Mouse (Mus musculus): ENCODE measurements around the gene Pdzrn4.

The Pdzrn4 gene

DNA sequence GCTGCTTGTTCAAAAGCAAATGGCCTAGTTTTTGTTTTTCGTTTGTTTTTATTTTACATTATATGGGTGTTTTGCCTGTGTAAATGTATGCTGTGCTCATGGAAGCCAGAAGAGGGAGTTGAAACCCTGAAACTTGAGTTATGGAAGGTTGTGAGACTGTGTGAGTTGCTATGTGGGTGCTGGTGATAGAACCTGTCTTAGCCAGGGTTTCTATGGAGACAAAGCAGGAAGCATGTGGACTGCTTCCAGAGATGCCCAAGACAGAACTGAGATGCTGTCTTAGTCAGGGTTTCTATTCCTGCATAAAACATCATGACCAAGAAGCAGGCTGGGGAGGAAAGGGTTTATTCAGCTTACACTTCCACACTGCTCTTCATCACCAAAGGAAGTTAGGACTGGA lies 190.8 kb downstream of the Pdzrn4 start:
- no peak for DNase-seq (ENCODE audit: low read depth)

DNA sequence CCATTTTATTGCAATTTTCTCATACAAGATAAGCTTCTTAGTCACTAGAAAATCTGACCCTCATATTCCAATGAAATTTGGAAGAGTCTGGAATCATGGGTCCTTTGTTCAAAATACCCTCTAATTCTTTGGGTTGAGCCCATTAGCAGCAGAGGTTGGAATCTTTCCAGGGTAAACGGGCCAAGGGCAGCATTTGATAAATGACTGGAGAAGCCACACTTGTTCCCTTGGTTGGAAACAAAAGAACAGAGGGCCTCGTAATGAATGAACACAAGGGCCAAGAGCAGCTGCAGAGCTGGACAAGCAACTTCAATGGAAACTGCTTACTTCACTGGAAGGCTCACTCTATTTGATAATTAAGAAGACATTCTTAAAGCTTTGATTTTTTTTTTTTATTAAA lies 198.0 kb downstream of the Pdzrn4 start:
- no peak for DNase-seq (ENCODE audit: low read depth)

DNA sequence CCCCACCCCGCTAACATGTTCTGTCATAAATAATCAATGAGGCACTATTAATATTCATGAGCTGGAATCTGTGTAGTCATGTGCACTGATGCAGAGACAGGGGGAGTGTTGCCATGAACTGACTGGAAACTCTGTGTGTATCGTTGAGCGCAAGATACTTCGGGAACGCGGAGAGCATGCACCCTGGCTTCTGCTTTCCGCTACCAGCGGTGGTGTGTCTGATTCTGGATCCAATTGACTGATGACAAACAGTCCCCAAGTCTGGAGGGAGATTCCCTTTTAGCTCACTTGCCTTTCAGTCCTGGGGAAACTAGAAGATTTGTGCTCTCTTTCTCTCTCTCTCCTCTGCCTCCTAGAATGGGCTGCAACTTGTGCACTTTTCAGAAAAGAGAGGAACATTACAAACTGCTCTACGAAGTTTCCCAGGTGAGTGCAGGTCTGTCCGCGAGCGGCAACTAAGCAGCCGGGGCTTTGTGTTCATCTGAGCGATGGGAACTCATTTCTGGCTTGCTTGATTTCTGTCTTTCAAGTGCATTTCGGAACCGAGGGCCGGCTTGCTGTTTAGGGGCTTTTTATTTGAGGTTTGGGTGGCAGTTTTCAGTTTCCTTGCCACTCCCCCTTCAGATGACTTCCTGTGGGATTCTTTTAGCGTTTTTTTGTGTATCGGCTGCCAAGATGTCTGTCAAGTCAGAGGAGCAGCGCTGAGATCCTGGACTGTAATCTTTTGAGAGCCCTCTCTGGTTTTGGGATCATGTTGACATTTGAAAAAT lies 200.5 kb downstream of the Pdzrn4 start:
- no peak for DNase-seq (ENCODE audit: low read depth)

DNA sequence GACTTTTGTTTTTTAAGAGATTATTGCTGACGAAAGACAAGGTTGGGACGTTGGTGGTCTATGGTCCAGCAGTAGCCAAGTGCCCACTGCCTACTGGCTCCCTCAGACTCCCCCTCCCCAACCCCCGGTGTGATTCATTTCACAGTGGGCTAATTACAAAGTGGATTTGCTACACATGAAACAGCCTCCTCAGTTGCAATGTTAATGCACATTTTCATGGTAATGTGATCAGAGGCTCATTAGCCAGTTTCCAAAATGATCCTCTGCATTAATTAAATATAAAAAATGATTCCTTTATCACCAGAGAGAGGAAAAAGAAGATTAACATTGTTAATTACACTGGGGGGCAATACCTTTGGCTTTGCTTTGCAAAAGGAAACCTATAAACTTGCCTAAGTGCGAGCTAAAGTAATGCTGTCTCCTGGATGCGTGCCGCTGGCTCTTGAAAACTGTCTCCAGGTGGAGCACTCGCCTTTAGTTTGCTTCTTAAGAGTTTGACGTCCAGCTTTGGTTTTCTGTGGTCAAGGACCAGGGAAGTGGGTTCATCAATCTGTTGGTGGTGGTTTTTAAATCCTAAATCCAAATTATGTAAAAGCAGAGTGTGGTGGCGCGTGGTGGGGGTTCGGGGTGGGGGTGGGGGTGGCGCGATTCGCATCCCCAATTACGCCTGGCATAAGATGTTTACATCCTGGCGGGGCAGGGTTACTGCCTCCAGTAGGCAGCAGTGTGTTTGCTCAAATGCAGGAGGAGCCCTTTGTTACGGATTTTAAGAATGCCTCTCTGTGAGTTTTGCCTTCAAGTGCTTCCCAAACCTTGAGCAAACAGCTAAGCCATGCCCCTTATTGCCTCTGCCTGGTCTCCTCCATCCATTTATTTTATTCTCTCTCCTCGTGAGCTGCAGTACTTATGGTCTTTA lies 202.0 kb downstream of the Pdzrn4 start:
- no peak for DNase-seq (ENCODE audit: low read depth)

DNA sequence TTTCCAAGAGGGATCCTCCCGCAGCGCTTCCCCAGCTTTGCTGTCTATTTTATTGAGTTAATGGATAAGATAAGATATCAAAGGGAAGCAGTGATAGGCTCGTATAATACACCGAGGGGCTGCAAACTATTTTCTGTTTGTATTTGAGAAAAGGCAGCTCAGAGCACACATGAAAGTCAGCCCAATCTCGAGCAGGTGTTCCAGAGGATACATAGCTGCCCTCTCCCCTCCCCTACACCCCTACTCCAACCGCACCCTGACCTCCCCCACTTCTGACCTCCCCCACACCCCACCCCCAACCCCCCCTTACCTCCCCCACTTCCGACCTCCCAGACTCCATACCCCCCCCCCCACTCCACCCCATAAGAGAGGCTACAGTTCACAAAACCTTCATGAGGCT lies 202.7 kb downstream of the Pdzrn4 start:
- DNase-seq (ENCODE audit: low read depth): no peak

DNA sequence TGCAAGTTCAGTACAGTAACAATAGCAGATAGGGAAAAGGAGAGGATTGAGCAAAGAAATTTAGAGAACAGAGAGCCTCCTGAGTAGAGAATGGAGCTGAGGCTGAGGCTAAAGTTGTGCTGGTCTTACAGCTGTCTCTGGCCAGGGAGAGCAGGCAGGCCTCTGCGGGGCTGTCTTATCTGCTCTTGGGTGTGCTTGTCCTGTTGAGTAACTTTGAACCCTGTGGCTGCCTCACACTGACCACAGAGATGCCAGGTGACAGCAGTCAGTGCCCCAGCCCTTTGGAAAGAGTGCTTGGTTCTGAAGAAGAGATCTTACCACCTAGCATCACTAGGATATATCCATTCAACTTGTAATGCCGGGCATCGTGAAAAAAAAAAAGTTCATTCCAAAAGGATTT lies 214.2 kb downstream of the Pdzrn4 start:
- no peak for DNase-seq (ENCODE audit: low read depth)

DNA sequence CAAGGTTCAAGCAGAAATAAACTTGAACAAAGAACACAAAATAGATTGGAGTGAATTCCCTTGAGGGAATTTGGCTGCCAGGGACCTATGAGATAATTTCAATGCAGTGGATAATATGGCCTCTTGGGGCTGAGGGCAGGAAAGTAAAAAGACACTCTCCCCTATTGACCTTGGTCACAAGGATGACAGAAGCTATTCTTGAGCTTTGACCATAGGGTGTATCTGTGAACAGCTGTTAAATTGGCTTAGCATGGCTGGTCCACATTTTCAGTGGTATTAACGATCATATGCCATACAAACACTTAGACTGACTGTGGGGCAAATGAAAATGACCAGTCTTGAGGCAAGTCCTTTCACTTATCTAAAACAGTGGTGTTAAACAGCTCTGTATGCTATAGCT lies 215.7 kb downstream of the Pdzrn4 start:
- no peak for DNase-seq (ENCODE audit: low read depth)

DNA sequence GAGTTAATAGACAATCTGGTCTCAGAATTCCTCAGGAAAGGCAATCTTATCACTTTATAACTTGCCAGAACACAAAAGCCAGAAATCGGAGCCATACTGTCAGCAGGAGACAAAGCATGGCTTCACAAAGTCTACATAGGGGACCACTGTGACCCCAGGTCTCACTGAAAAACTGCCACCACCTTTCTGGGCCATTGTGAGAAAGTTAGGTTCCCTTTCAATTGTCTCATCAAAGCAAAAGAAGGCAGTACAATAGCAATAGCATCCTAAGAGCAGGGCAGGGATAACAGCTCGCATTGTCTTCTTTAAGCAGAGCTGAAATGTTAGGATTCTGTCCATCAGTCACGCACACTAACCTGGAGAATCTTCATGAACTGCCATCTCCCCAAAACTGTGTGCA lies 216.5 kb downstream of the Pdzrn4 start:
- no peak for DNase-seq (ENCODE audit: low read depth)

DNA sequence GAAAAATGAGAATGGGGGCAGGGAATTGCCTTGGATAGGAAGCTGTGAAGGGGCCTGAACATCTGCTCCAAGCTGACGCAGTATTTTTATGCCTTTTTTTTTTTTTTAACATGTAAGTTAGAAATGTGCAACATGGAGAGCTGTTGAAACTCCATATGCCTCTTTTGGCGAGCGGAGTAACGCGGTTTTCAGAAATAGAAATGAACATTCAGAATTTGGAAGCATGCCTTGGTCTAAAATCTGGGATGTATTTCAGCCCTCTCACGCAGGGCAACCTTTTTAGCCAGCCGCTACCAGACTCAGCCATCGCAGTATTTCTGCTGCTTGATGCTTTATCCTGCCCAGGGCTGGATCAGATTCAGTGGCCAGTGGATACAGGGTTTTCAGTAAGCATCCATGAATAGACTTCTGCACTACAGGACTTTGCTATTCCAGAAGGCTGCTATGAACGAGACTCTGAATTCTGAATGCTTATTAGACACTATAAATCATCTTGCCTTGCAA lies 225.1 kb downstream of the Pdzrn4 start:
- DNase-seq (ENCODE audit: low read depth): no peak

DNA sequence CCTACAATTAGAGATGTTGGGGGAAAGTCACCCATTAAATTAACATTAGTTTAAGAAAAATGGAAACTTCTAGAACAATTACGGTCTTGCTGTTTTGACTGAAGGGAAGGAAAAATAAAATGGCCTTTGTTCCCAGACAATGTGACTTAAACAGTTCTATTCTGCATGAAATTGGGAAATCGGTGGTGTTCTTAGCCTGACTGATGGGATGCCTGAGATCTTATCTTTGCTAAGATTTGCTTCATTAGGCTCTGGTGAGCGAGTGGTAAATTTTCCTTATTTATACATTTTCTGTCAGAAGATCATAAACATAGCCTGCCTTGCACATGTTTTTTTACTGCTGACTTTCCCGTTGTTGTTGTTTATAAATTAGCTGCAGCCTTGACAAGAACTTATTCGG lies 225.6 kb downstream of the Pdzrn4 start:
- no peak for DNase-seq (ENCODE audit: low read depth)

DNA sequence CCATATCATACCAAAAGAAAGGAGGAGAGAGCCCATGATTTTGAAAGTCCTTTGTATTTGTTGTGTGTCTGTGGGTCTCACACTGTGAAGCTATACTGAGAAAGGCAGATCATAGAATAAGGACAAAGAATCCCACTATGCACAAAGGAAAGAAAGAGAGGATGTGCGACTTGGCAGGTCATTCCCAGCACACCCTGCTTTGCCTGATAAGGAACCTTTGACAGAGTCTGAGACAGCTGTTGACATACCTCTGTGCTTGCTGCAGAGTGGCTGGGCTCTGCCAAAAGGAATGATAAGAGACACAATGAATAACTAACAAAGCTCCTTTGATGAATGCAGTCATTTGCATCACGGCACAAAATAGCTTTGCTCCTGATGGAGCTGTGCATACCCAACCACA lies 232.5 kb downstream of the Pdzrn4 start:
- no peak for DNase-seq (ENCODE audit: low read depth)

DNA sequence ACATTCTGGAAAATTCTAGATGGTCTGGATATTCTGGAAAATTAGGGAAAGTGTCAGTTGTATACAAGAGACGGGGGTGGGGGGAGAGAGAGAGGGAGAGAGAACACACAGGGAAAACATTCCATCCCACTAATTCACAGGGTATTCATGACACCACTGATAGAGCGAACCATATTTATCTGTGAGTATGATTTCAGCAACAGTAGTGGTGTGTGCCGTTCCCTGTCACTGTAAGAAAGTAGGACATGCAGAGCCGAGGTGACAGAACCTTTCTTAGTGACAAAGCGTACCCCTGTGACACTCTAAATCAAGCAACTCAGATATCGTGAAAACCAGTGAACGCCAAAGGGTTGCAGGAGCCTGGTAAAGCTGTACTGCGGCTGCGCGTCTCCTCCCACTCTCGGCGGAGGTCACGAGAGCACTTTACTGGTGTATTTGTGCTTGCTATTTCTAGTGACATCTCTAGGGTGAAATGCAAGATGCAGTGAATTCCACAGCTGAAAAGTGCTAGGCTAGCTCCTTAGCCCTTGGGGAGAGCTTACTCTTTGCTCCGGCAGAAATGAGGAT lies 237.4 kb downstream of the Pdzrn4 start:
- DNase-seq (ENCODE audit: low read depth): no peak

DNA sequence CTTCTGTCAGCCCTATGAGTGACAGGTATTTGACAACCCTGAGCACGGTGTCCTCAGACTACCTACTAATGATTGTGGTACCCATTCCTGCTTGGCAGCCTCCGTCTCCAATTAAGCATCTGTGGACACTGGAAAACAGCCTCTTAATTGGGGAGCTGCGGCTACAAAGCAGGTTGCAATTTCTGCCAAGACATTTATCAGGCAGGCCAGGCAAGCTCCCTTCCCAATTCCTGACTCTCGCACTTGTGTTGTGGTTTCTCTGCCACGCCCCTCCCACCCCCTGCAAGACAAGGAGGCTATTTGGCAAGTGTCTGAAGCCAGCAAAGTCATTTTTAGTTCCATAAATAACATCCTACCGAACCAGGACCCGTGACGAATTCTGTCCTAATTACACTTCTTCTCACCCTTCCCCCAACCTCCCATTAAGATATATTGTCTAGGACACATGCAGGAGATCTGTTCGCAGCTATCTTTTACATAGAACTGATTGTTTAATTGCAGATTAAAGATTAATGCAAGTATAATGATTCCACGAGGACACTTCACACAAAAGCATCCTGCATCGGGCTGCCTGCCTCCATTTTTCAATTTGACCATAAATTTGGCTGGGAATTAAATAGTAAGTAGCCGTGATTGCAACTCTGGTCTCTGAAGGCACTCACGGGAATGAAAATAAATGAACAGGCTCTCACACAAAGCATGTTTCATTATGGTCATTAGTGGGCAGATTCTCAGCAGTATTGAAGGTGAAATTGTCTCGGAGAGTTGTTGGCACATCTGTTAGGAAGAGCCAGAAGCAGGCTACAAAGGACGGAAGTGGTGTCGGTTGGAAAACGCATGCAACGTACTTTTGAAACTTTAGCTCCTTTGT lies 243.8 kb downstream of the Pdzrn4 start:
- no peak for DNase-seq (ENCODE audit: low read depth)

DNA sequence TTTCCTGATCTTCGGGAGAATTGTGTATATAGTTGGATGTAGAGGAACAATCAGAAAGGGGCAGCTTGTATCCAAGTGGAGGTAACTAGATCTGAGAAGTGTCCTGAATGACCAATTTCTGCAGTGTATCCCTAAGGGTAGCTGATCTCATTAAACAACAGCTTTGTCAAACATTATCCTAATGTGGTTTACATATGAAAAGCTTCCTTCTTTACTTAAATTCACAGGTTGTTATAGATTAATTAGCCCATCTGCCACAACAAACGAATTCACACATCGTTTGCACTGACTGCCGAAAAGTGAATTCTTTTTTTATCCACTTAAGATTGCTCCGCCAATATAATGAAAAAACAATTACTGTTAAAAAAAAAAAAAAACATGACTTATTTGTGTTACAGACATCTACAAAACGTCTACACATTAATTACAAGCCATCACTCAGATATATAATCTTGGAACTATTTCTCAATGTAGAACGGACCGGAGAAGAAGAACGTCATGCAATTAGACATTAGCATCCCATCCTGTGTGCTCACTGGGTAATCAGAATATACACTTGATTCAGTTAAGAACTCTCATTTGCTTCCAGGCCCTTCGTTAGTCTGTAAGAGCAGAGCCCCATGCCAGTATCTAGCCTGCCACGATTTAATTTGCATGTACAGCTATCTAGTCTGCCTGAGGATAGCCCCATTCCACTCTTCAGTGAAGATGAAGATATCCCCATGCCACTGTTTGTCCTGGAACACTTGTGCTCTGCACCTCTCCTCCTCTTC lies 274.8 kb downstream of the Pdzrn4 start:
- DNase-seq (ENCODE audit: low read depth): no peak

DNA sequence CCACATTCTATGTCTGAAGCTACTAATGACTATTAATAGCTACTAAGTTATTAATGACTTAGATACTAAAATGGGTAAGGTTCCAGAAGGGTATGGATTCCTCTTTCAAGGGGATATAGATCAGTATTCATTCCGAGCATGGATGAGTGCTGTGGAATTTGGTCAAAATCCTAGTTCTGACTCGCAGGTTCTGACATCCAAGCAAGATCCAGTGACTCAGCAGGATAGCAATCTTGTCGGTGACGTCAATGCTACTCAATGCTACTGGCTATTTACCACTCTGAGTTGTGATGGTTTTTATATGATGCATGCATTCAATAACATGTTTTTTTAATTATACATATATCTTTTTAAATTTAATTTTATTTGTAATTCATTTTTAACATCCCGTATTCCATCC lies 279.4 kb downstream of the Pdzrn4 start:
- no peak for DNase-seq (ENCODE audit: low read depth)

DNA sequence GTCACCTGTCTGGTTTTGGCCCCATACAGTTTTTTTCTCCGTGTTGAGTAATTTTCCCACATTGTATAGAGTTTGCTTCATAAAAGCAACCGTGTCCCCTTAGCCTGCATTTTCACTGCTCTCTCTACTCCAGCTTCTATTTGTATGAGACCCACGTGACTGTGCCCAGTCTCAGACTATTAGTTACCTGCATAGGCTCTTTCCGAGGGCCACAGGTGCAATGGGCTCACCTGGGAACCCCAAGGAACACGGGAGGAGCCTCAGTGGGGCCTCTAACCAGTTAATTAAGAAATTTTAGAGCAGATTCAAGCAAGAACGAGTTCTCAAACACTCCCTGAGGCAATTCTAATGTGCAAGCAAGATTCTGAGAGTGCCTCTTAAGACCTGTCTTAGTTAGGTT lies 281.7 kb downstream of the Pdzrn4 start:
- no peak for DNase-seq (ENCODE audit: low read depth)

DNA sequence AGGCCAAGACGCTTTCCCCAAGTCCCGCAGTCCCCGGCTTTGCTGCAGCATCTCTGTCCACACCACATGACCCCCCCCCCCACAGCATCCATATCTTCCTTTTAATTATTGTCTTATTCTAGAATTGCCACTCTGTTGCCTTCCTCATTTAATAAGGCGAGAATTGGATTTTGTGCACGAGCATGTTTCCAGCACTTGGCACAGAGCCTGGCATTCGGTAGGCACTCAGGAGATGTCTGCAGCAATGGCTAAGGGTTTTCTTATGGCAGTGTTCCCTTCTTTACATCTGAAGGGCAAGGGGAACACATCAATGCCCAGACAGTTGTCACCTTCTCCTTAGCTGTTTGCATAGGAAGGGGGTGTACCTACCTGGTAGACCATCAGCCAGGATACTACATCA lies 282.9 kb downstream of the Pdzrn4 start:
- no peak for DNase-seq (ENCODE audit: low read depth)

DNA sequence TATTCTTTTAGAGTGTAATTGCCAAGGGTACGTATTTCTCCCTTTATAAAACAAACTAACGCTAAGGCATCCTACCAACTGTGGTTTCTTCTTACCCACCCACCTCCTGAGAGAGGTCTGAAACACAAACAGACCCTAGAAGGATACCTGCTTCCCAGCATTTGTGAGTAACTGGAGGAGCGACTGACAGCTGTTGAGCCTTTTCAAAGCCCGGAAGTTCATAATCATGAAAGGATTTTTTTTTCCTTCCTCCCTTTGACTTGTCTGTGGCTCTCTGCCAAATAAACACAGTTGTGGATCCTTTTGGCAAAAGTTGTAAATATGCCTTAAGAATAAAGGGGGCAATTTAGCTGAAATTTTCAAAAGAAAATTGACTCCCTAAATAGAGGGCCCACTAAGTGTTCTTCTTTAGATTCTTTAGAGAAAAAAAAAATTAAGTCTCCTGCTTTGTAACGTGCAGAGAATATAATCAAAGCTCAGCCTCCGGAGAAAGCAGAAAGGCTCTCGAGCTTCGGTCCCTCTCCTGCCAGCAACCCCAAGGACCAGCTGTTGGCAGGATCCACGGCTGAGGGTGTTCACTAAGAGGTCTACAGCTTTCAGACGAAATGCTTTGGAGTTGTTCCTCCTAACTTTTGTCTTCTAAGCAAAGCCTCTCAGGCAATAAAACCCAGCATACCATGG lies 299.7 kb downstream of the Pdzrn4 start:
- DNase-seq (ENCODE audit: low read depth): no peak

DNA sequence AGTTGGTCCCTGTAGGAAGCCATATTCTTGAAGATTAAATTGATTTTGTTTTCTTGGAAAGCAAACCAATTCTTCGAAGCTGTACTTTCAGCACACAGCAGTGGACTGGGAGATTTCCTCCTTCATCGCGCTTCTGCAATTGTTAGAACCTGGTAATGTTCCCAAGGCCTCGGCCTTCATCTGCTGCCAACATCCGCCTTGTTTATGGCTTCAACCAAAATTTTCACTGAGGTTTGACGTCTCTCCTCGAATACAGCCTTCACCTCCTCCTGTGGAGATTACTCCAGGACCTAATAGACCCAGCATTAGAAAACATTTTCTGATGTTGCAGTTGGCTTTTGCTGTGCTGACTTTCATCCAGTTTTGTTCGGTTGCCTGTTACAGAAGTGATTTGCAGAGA lies 307.5 kb downstream of the Pdzrn4 start:
- no peak for DNase-seq (ENCODE audit: low read depth)

DNA sequence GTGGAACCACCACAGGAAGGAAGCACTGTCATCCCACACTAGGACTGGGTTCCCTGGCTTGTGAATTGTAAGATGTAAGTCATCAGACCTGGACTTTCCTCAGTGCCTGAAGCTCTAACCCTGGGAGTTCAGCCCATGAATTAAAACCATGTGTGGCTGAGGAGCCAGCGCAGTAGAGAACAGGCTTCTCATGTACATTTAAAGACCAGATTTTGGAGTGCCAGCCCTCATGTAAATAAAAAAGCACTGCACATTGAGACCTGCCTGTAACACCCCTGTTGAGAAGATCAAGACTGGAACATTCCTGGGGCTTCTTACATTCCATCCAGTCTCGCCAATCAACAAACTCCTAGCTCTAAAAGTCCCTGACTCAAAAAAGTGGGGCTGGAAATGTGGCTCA lies 342.0 kb downstream of the Pdzrn4 start:
- no peak for DNase-seq (ENCODE audit: low read depth)

DNA sequence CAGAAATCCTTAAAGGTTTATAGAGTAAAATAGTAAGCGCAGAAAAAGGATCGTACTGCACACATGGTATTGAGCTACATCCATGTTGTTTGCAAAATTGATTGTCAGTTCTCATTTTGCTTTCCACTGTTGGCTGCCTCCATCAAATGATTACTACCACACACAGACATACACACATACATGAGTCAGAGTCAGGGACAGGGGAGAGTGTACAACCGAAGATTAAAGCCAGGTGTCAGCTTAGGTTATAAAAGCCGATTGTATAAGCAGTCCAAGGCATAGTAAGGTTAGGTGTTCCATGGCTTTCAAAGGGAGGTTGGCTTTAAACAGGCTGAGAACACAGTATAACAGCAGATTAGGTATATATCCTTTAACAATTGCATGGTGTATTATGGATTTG lies 343.2 kb downstream of the Pdzrn4 start:
- no peak for DNase-seq (ENCODE audit: low read depth)

Data from induced T-regulatory cell, adult 2 months (primary cell).